Mouse (Mus musculus): ENCODE measurements around the gene Bmpr1a.

The Bmpr1a gene

GRCm38 (mm10) chr14:34505309-34505708 lies 2.2 kb upstream of the Bmpr1a start:
- DNase-seq (ENCODE audit: low spot score) = no peak

GRCm38 (mm10) chr14:34504377-34504776 lies 1.2 kb upstream of the Bmpr1a start:
- no peak for DNase-seq (ENCODE audit: low spot score)

GRCm38 (mm10) chr14:34503759-34504158 lies 618 bp upstream of the Bmpr1a start:
- DNase-seq (ENCODE audit: low spot score) = no peak

- DNase-seq (ENCODE audit: low spot score) = peak; percentile 94
Measured at GRCm38 (mm10) chr14:34502475-34503324, 441 bp downstream of the Bmpr1a start.

- DNase-seq (ENCODE audit: low spot score) = peak; percentile 56
Measured at GRCm38 (mm10) chr14:34501804-34502474, 1.2 kb downstream of the Bmpr1a start.

GRCm38 (mm10) chr14:34501447-34501803 lies 1.7 kb downstream of the Bmpr1a start:
- DNase-seq (ENCODE audit: low spot score) = no peak

GRCm38 (mm10) chr14:34500309-34500708 lies 2.8 kb downstream of the Bmpr1a start:
- DNase-seq (ENCODE audit: low spot score) = no peak

- DNase-seq (ENCODE audit: low spot score) = no peak
Measured at GRCm38 (mm10) chr14:34499664-34500063, 3.5 kb downstream of the Bmpr1a start.

- no peak for DNase-seq (ENCODE audit: low spot score)
Measured at GRCm38 (mm10) chr14:34497346-34497745, 5.8 kb downstream of the Bmpr1a start.

- DNase-seq (ENCODE audit: low spot score) = no peak
Measured at GRCm38 (mm10) chr14:34493682-34494081, 9.5 kb downstream of the Bmpr1a start.

- DNase-seq (ENCODE audit: low spot score) = no peak
Measured at GRCm38 (mm10) chr14:34492688-34493087, 10.5 kb downstream of the Bmpr1a start.

GRCm38 (mm10) chr14:34490965-34491364 lies 12.2 kb downstream of the Bmpr1a start:
- DNase-seq (ENCODE audit: low spot score) = no peak

GRCm38 (mm10) chr14:34489928-34490327 lies 13.2 kb downstream of the Bmpr1a start:
- DNase-seq (ENCODE audit: low spot score) = no peak

- no peak for DNase-seq (ENCODE audit: low spot score)
Measured at GRCm38 (mm10) chr14:34486169-34486568, 17.0 kb downstream of the Bmpr1a start.

GRCm38 (mm10) chr14:34483469-34484341 lies 19.4 kb downstream of the Bmpr1a start:
- no peak for DNase-seq (ENCODE audit: low spot score)

GRCm38 (mm10) chr14:34471591-34471990 lies 31.6 kb downstream of the Bmpr1a start:
- no peak for DNase-seq (ENCODE audit: low spot score)

GRCm38 (mm10) chr14:34466291-34466690 lies 36.9 kb downstream of the Bmpr1a start:
- no peak for DNase-seq (ENCODE audit: low spot score)

- no peak for DNase-seq (ENCODE audit: low spot score)
Measured at GRCm38 (mm10) chr14:34459386-34459785, 43.8 kb downstream of the Bmpr1a start.

- no peak for DNase-seq (ENCODE audit: low spot score)
Measured at GRCm38 (mm10) chr14:34458880-34459279, 44.3 kb downstream of the Bmpr1a start.

- no peak for DNase-seq (ENCODE audit: low spot score)
Measured at GRCm38 (mm10) chr14:34454282-34454681, 48.9 kb downstream of the Bmpr1a start.

- no peak for DNase-seq (ENCODE audit: low spot score)
Measured at GRCm38 (mm10) chr14:34453648-34454047, 49.5 kb downstream of the Bmpr1a start.

GRCm38 (mm10) chr14:34451872-34452271 lies 51.3 kb downstream of the Bmpr1a start:
- no peak for DNase-seq (ENCODE audit: low spot score)

All from ovary, postnatal 36 days (tissue).